Mouse (Mus musculus) embryo, embryonic 11.5 days (tissue): ENCODE data around the gene Usp18.

Experiments
- DNase-seq: peaks from one replicate; pipeline ENCODE4 v3.0.0-alpha.2; 2012; ENCODE audit warnings: low read depth, low spot score

Usp18 gene

DNA sequence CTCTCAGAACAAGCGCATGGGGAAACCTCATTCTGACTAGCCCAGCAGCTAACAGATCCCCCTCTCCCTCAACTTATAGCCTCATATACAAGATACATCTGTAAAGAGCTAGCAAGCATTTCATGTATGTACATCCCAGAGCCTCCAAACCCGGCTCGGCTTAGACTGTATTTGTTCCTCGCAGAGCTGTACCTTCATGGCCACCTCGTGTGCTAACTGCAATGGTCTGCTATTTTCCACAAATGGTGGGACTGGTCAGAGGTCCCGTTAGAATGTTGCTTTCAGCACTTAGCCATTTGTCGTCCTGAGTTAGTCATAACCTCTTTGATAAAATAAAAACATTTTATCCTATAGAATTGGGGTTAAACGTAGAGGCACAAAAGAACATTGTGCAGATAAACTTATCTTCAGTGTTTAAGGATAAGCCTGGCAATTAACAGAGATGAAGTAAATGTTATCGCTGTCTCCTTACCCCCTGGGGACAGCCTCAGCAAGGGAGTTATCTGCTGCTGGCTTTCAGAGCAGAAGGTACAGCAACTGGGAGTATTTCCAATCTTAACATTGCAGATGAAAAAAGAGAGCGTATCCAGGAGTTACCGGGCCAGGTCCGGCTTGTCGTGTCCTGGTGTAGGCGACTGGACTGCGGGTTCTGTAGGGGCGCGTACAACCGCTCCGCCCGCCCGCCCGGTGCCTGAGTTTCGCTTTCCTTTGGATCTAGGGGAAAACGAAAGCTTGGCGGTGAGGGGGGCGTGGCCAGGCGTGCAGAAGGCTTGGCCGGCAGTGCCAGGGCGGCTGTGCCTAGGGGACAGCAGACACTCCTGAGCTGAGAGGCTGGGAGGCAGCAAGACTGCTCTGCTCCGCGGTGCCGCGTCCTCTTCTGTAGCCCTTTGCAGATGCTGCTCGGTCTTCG, at the start of gene Usp18:
Gene Usp18, plus strand, starts transcription at position 780 of the 910 bp plus-strand sequence.
- DNase-seq: peak; percentile 61

DNA sequence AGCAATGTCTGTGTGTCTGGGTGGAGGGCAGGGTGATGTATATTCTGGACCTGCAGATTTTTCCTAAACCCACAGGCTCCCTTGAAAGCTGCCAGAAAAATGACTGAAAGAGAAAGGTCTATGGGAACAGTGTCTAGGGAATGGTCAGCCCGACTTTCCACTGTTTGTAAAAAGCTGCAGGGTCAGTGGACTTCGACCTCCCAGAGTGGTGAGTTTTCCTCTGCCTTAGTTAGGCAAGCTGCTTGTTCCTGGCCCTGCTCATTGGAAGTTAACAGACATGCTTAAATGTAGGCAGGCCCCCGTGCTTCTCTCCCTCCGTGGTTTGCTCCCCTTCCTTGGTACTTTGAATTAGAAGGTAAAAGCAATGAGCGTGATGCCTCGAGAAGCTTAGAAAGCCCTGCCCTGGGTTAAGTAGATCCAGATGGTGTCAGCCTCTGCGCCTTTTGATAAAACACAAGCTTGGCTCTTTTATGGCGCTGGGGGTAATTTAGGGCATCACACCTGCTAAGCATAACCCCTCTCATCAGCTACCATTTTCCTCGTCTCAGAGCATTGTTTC, 47.8 kb upstream of the Usp18 start:
- DNase-seq: no peak

DNA sequence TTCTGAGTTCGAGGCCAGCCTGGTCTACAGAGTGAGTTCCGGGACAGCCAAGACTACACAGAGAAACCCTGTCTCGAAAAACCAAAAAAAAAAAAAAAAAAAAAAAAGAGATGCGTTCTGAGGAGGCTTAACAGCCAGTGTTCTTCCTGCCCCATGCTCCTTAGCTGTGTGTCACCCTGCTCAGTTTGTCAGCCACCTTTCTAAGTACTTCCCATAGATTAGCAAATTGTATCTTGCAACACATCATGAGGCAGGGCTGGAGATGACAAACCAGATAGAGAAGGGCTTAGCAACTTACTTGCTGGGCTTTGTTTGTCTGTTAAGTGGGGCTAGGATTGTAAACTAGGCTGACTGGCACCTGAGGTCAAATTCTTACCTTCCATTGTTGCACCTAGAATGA, 45.2 kb upstream of the Usp18 start:
- no peak for DNase-seq

DNA sequence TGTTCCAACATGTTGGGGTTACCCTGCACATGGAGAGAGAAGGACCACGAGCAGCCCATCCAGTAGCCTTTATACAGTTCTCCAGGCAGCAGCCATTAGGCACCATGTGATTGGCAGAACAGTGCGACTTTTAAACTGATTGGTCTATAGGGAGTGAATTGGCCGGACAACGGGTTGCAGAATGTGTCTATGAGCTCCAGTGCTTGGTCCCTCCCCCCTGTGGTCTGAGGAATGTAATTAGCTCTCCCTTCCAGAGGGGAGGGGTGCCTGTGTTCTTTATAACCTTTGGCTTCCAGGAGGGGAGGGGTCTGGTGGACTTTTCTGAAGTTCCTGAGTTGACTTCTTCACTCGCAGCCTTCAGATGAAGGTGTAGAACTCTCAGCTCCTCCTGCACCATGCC, 43.7 kb upstream of the Usp18 start:
- DNase-seq: no peak

DNA sequence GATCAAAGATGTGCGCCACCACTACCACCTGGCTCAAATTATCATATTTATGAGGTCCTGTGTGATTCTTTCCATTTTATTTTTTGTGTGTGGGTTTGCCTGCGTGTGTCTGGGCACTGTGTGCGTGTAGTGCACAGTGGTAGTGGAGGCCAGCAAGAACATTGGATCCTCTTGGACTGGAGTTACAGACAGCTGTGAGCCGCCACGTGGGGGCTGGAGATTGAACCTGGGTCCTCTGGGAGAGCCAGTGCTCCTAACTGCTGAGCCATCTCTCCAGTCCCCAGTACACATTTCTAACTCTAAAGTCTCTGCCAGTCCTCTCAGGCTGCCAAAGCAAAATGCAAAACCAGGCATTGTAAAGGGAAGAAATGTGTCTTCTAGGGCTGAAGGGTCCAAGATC, 39.2 kb upstream of the Usp18 start:
- DNase-seq: no peak

DNA sequence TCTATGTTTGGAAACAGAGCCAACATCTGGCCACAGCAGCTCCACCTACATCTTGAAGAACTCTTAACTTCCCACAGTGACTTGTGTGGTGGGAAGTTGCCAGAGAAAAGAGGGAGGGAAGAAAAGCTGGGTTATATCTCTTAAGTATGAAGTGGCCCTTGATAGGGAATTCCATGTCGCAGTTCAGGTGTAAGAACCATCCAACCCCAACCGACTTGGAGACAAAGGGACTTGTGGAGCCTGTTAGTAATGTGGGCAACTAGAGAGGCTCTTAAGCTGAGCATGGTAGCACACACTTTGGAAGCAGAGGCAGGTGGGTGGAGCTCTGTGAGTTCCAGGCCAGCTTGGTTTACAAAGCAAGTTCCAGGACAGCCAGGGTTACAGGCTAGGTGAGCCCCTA, 36.1 kb upstream of the Usp18 start:
- no peak for DNase-seq

DNA sequence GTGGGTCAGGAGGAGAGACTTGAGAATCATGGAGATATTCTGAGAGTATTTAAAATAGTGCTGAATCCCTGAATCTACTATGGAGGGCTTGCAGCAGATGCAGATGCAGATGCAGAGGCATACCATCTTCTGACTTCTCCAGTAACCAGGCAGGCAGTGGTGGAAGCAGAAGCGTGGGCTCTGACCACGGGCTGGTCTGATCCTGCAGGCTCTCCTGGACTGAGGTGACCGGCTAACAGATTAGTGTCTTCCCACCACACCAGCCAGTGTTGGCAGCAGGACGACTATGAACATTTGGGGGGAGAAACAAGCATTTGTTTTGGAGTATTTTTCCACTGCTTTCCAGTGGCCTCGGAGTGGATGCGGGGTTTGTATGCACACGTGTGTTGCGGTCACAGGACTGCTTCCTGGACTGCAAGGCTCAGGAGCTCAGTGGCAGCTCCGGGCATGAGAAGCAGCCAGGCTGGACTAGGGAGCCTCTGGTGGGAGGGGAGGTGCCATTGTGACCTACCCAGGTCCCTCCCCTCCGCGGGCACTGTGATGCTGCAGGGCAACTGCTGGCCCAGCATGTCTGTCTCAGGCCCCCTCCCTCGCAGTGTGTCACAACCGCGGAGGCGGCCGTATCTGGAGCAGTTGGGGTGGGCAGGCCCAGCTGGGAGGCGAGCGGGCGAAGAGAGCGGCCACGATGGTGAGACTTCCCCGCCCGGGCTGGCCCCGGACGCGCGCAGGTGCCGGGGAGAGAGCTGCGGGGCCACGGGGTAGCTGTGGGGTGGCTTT, 35.4 kb upstream of the Usp18 start, which contains the start of gene Tuba8:
Gene Tuba8, plus strand, starts transcription at position 548 of the 777 bp plus-strand sequence.
- no peak for DNase-seq

DNA sequence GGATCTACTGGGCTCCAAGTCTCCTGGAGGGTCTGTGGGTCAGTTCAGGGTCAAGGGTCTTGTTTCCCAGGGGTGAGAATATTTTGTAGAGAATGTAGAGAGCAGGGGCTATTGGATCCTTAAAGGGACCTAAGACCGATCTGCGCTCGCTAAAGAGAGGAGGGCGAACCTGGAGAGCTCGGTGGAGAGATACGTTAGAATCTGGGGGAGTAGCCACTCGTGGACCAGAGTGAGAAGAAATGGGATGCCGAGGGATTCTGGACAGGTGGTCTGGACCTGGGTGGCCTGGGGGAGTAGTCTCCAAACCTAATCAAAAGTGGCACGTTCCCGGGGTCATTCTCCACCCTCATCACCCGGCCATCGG, 34.8 kb upstream of the Usp18 start:
- DNase-seq: no peak

DNA sequence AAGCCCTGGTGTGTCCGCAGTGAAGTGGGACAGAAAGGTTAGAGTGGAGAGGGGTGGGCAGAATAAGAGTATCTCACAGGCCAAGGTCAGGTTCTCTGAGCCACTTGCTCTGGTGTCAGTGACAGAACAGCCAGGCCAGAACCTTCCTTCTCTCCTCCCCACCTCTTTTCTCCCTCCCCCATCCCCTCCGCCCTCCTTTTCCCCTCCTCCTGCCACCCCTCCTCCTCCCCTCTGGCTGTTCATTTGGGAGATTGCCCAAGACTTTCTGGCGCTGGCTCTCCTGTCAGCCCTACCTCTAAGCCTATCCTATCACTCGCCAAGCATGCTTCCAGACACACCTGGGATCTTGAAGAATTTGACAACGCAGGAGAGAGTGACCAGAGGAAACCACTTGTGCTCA, 34.0 kb upstream of the Usp18 start:
- no peak for DNase-seq

DNA sequence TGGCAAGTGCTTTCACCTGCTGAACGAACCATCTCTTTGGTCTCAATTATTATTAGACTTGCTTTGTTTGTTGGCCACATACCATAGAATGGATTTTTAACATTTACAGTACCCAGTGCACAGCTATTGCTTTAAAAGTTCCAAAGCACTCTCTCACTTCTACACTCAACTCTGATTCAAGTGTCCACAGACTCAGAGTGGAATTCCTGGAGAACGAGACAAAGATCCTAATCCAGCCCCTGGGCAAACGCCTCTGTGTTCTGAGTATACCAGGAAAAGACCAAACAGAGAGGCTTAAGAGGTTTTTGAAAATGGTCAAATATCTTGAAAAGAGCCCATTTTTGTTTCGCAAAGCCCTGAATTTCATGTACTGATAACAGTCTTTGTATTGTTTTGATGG, 32.7 kb upstream of the Usp18 start:
- no peak for DNase-seq

DNA sequence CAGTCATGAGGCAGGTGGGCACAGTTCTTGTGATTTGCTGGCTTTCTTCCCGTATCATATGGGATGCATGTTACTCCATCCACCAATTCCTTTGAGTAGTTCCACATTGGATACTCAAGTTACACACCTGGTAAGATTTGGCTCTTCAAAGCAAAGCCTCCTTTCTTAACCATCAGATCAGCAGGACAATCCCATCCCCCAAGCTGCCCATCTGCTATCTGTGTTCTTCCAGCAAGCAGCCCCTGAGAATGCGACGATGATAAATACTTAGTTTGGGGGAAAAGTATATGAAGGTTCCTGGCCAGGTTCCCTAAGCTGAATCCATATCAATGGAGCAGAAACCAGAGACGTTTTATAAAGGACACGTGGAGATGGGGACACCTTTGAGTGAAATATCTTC, 31.5 kb upstream of the Usp18 start:
- no peak for DNase-seq

DNA sequence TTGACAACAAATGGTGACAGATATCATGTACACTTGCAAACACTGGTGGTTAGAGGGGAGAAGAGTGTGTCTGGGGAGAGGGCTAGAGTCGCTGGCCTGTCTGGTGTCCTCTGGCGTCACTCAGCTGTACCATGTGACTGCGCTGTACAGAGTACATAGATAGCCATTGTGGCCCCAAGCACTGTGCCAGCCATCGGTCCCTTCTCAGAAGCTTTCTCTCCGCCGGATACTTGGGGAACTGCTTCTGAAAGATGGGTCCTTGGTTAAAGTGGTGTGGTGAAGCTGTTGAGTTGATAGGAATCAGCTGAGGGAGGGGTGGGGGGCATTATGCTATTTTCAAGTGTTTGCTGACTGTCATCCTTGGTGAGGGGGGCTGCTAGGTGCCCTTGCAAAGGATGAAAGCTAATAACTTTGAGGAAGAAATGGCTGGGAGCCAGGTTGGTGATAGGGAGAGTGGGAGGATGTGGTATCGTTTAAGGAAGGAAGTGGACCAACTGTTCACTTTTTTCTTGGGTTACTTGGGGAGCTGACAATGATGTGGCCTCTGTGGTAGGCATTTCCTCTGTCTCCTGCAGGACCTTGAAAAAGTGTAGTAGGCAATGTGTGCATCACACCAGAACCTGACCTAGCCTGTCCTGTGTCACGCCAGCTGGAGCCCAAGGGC, 30.9 kb upstream of the Usp18 start:
- no peak for DNase-seq

DNA sequence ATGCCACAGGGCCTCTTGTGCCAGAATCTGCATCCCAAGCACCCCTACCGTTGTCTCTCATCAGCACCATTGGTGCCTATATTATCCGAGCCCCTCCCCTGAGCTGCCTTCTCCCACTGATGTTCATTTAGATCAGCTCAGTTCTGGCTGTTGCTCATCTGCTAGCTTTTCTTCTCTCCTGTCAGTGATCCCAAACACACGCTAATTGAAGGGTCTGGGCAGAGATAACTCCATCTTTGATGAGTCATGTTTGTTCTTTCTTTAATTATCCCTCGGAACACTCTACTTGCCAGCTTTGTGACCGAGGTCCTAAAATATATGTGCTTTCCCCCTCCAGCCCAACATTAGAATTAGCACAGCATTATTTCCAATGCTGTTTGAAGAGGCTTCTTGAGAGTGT, 30.4 kb upstream of the Usp18 start:
- no peak for DNase-seq

DNA sequence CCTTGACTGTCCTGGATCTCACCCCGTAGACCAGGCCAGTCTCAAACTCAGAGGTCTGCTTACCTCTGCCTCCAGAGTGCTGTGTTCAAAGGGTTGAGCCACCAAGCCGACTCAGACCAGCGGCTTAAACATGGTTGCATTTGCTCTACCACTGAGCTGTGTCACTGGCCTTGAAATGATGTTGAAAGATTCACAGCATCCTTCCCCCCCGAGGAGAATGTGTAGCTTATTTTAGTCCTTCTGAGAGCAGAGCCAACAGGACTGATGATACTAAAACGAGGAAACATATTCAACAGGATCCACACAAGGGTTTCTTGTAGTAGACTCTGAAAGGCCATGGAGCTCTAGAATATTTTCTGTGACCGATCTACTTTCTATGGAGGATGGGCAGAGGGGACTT, 29.8 kb upstream of the Usp18 start:
- DNase-seq: no peak

DNA sequence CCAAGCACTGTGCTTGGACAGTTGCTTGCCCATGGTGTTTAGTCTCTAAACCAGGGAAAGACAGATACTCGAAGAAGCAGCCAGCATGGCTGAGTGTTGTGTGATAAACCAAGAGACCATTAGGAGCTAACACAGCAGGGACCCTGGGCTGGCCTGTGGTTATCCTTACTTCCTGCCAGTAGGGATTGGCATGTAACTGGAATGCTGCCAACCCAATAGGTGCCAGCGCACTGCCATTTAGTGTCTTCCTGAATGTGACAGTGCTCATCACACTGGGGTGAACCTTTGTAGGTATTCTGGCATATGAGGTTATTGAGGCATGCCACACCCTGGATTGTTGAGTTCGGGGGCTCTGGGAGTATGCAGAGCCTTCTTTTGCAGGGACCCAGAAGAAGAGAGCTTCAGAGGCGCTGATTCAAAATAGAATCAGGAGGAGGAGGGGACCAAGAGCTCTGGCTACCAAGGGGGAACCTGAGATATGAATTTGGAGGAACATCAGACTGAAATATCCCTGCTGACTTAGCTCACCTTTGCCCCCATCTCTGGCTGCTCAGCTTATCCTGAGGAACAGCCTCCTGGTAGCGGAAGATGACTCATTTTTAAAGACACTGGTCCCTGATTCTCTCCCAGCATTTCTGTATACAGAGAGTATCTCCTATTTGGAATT, 29.0 kb upstream of the Usp18 start:
- DNase-seq: no peak

DNA sequence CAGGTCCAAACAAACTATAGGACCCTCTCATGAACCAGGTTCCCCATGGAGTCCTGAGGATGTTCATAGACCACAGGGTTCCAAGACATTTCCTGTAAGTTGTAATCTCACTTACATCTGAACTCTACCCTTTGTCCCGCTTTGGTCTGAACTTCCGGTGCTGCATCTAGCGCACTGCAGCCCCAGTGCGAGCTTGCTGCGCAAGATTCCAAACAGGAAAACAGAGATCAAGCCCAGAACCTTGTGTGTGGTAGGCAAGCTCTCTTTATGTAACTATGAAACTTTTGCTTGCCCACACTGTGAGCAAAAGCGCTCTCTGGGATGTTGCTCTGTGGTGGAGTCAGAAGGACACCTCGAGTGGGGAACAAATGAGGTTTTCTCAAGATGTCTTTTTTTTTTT, 27.7 kb upstream of the Usp18 start:
- DNase-seq: no peak

DNA sequence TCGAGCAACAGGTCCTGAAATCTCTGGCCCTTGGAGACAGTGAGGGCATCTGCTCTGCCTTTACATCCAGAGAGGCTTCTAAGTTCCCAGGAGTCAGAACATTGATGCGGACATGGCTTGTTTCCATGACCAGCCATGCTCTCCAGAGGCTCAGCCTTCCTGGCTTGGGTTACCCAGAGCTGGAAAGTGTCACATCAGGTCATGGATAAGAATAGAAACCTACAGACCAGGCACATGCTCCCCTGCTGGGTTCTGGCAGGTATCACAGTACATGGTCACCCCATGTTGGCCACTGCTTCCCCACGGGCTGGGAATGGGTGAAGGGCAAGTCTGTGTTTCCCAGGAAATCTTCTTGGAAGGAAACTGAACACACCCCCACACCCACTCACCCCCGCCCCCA, 26.3 kb upstream of the Usp18 start:
- DNase-seq: no peak

DNA sequence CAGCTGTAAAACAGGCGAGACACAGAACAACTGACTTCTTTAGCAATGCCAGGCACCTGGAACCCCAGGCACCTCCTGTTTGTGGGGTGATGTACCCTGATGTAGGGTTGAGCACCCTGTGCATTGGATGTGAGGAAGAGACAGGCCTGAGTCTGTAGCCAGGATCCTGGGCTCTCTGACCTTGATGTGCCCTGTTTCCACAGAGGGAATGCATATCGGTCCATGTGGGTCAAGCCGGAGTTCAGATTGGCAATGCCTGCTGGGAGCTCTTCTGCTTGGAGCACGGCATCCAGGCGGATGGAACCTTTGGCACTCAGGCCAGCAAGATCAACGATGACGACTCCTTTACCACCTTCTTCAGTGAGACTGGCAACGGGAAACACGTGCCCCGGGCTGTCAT, 25.5 kb upstream of the Usp18 start:
- DNase-seq: no peak

DNA sequence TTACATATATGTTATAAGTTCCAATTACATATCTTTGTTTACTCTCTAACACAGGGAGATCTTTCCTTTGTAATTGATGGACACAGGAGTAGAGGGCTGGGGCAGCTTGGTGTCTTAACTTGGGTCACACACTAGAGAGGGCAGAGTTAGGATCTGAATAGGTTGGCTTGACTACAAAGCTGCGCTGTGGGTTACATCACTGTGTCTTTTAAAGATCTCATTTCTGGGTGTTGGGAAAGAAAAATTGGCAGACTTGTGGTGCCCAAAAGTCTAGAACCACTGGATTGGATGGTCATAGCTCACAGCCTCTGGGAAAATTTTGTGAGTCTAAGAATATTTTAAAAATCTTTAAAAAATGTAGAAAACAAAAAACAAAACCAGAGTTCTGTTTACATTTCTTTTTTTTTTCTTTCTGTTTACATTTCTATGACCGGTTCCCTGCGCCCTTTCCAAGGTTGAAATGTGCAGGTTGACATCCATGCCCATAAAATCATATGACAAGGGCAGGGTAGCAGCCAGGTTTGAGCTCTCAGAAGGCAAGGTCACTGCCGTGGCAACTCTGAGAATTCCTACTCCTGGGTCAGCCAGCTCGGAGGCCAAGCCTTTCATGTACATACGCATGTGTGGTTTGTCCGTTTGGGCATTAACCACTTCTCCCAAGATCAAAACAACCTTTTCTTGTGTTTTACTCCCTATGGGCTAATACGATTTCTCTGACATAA, 23.7 kb upstream of the Usp18 start:
- DNase-seq: no peak

DNA sequence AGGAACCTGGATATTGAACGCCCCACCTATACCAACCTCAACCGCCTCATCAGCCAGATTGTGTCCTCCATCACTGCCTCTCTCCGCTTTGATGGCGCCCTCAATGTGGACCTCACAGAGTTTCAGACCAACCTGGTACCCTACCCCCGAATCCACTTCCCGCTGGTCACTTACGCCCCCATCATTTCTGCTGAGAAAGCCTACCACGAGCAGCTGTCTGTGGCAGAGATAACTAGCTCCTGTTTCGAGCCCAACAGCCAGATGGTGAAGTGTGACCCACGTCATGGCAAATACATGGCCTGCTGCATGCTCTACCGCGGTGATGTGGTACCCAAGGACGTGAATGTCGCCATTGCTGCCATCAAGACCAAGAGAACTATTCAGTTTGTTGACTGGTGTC, 22.7 kb upstream of the Usp18 start:
- no peak for DNase-seq

DNA sequence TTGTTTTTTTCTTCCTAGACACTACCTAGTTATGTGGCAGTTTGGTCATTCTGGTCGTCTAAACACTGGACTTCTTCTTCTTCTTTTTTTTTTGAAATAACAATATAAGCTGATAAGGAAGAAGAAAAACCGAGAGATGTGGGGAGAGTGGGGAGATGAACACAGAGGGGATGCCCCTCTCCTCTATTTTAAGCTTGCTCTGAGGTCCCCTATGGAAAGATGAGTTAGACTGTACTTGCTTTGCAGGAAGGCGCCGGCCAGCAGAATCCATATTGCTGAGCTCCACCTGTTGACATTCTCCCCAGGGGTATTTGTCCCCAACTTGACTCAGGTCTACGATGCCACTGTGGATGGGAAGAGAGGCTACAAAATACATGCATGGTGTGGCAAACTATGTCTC, 21.6 kb upstream of the Usp18 start:
- DNase-seq: no peak
